Mouse (Mus musculus) liver, adult (tissue): Measurements from ENCODE around the gene Cenpv.

ENCODE experiments used
- GATA4 ChIP-seq: IDR thresholded peaks from 2 replicates; pipeline ENCODE4 v1.6.1; 2014; ENCODE audit warnings: mild to moderate bottlenecking, low read length; ENCODE audit not compliant: insufficient replicate concordance

Cenpv gene

GRCm38 (mm10) chr11:62539089-62539890 is at the start of gene Cenpv:
Cenpv (minus strand) TSS chr11:62539261.
- TF ChIP-seq GATA4: no peak

- no peak for TF ChIP-seq GATA4
These were observed 48.0 kb upstream of the Cenpv start for GRCm38 (mm10) chr11:62587034-62587433.

GRCm38 (mm10) chr11:62584671-62585206 is 45.7 kb upstream of the Cenpv start:
- TF ChIP-seq GATA4: no peak

- no peak for TF ChIP-seq GATA4
These were observed 44.0 kb upstream of the Cenpv start for GRCm38 (mm10) chr11:62583031-62583430.

GRCm38 (mm10) chr11:62576530-62577152 is 37.6 kb upstream of the Cenpv start:
- TF ChIP-seq GATA4: no peak

- TF ChIP-seq GATA4: no peak
These were observed 36.8 kb upstream of the Cenpv start for GRCm38 (mm10) chr11:62575659-62576438.

- TF ChIP-seq GATA4: no peak
These were observed 36.2 kb upstream of the Cenpv start for GRCm38 (mm10) chr11:62575297-62575658.

- no peak for TF ChIP-seq GATA4
These were observed 35.6 kb upstream of the Cenpv start for GRCm38 (mm10) chr11:62574703-62575085.

GRCm38 (mm10) chr11:62573959-62574702 is 35.1 kb upstream of the Cenpv start, which contains the start of gene Trpv2:
Trpv2 (plus strand) TSS chr11:62574486.
- no peak for TF ChIP-seq GATA4

GRCm38 (mm10) chr11:62568300-62568699 is 29.2 kb upstream of the Cenpv start:
- no peak for TF ChIP-seq GATA4

GRCm38 (mm10) chr11:62566211-62566610 is 27.1 kb upstream of the Cenpv start:
- no peak for TF ChIP-seq GATA4

GRCm38 (mm10) chr11:62565747-62566146 is 26.7 kb upstream of the Cenpv start:
- TF ChIP-seq GATA4: no peak

- no peak for TF ChIP-seq GATA4
These were observed 24.5 kb upstream of the Cenpv start for GRCm38 (mm10) chr11:62563590-62563989.

- no peak for TF ChIP-seq GATA4
These were observed 21.5 kb upstream of the Cenpv start for GRCm38 (mm10) chr11:62560463-62561016.
